Mouse (Mus musculus): ENCODE measurements at regions not wholly inside any gene's neighbourhood (a gene's known extent, or its start where the extent isn't known, plus 50 kb on each side); places are given as distances from the start of the nearest gene placed in this dataset.

DNA sequence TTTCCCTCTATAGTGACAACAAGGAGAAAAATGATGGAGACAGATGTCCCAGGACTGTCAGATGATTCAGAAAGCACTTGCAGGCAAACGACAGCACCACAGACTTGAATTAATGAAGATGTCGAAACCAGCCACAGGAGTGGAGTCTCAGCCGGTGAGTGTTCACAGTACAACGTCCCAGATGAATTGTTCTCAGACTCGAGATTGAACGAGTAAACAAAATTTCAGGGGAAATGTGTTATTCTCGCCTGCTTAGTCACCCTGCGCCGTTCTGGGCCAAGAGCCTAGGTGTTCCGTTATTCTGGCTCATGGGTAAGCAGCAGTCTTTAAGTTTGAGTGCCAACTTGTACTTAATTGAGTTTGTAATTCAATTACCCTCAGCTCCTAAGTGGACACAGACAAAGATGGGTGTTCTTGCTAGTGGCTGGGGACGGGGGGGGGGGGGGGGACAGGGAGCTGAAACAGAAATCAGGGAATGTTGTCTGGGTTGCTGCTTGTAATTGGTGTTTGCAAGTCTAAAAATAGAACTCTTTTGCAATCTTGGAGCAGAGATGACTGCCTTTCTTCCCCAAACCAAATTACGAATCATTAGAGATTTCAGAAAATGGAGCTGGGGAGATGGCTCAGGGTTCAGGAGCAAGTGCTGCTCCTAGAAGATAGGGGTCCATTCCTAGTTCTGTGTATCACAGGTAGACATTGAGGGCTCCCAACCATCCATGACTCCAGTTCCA lies 68.4 kb downstream of the Syf2 start:
- no peak for TF ChIP-seq CTCF (conservative IDR thresholded peaks at IDR 0.05; ENCODE audit: insufficient read depth, insufficient read length, low read depth, low read length)
- no peak for TF ChIP-seq POLR2A (IDR thresholded peaks at IDR 0.05; ENCODE audit: low read depth, low read length)

All from kidney, adult 2 months (tissue).